Mouse (Mus musculus) megakaryocyte-erythroid progenitor cell, adult 5-6 weeks (primary cell): ENCODE results near the gene Frat1. TPM values are rescaled to one million over a fixed set of nuclear protein-coding genes. Genes with fewer than 3 reads are reported as not detected.

Experiments used
- ATAC-seq: replicated peaks from 2 replicates; pipeline ENCODE4 v1.8.0; 2016; ENCODE audit warnings: mild to moderate bottlenecking, inconsistent platforms; ENCODE audit not compliant: severe bottlenecking, poor library complexity, low FRiP score, low TSS enrichment
- total RNA-seq, 2 experiments: library from RNA; stranded (forward) in 1 of 2; stranded (reverse) in 1 of 2; fragments of 200-1000, 215-1000 nt in 1 of 2; fragments of >200 nt in 1 of 2; fragmentation: Nextera tagmentation in 1 of 2; gene quantifications; 2 replicates each; pipeline ENCODE4 v1.2.3; 2014 to 2017

The Frat1 gene
- total RNA-seq (2014; fragmentation: Nextera tagmentation) (18.1 and 25.6 TPM in 2 replicates), total RNA-seq (2017) (17.7 and 32.4 TPM in 2 replicates)

GRCm38 (mm10) chr19:41829381-41830105 is at the start of gene Frat1:
Gene Frat1, plus strand, starts transcription at chr19:41829970.
- peak; percentile 86 for ATAC-seq

GRCm38 (mm10) chr19:41786896-41787295 is 42.9 kb upstream of the Frat1 start:
- ATAC-seq, result no peak

GRCm38 (mm10) chr19:41789110-41789961 is 40.4 kb upstream of the Frat1 start:
- no peak for ATAC-seq

GRCm38 (mm10) chr19:41791384-41791783 is 38.4 kb upstream of the Frat1 start:
- ATAC-seq, result peak; percentile 51

GRCm38 (mm10) chr19:41792934-41793486 is 36.8 kb upstream of the Frat1 start:
- no peak for ATAC-seq

- no peak for ATAC-seq
These were observed 35.8 kb upstream of the Frat1 start for GRCm38 (mm10) chr19:41794017-41794416.

- ATAC-seq, result no peak
These were observed 34.9 kb upstream of the Frat1 start for GRCm38 (mm10) chr19:41794901-41795300.

GRCm38 (mm10) chr19:41796148-41796760 is 33.5 kb upstream of the Frat1 start:
- ATAC-seq, result no peak

GRCm38 (mm10) chr19:41796789-41797327 is 32.9 kb upstream of the Frat1 start:
- ATAC-seq, result no peak

- ATAC-seq, result no peak
These were observed 32.2 kb upstream of the Frat1 start for GRCm38 (mm10) chr19:41797536-41797935.

- ATAC-seq, result no peak
These were observed 29.3 kb upstream of the Frat1 start for GRCm38 (mm10) chr19:41800451-41800850.

- no peak for ATAC-seq
These were observed 28.6 kb upstream of the Frat1 start for GRCm38 (mm10) chr19:41800986-41801741.

GRCm38 (mm10) chr19:41801742-41802369 is 27.9 kb upstream of the Frat1 start, which contains the start of gene Arhgap19:
Gene Arhgap19, minus strand, starts transcription at chr19:41802047.
- peak; percentile 99 for ATAC-seq

GRCm38 (mm10) chr19:41803322-41803721 is 26.4 kb upstream of the Frat1 start:
- ATAC-seq, result peak; percentile 27

- no peak for ATAC-seq
These were observed 23.9 kb upstream of the Frat1 start for GRCm38 (mm10) chr19:41805831-41806230.

- peak; percentile 60 for ATAC-seq
These were observed 22.3 kb upstream of the Frat1 start for GRCm38 (mm10) chr19:41807497-41807896.

- ATAC-seq, result no peak
These were observed 21.6 kb upstream of the Frat1 start for GRCm38 (mm10) chr19:41808104-41808634.

- no peak for ATAC-seq
These were observed 19.7 kb upstream of the Frat1 start for GRCm38 (mm10) chr19:41810074-41810473.
